Mouse (Mus musculus) heart, embryonic 12.5 days (tissue): ENCODE measurements around the gene Gtpbp8. TPM values are rescaled to one million over a fixed set of nuclear protein-coding genes. Genes with fewer than 3 reads are reported as not detected.
A peak's percentile ranks its signal among the peaks of the same experiment; 100 is the strongest.

Experiments used
- ATAC-seq: fragments of 200-750 bp; cut with Nextera tagmentation; 2 replicates; pipeline ENCODE4 v1.8.0; 2017; ENCODE audit warnings: moderate TSS enrichment, moderate library complexity; ENCODE audit not compliant: insufficient number of reproducible peaks, low FRiP score
- H3K27ac ChIP-seq: fragments of 300-500 bp; sonication (generic); 2 replicates; pipeline ENCODE4 v1.5.1; 2016; ENCODE audit warnings: mild to moderate bottlenecking, moderate library complexity; ENCODE audit not compliant: poor library complexity, severe bottlenecking
- H3K27me3 ChIP-seq: fragments of 300-500 bp; sonication (generic); replicated peaks from 2 replicates; pipeline ENCODE4 v1.6.1; 2016; ENCODE audit warnings: mild to moderate bottlenecking, moderate library complexity
- H3K36me3 ChIP-seq: fragments of 300-500 bp; sonication (generic); 2 replicates; pipeline ENCODE4 v1.6.1; 2016; ENCODE audit warnings: mild to moderate bottlenecking, moderate library complexity
- H3K4me1 ChIP-seq: fragments of 300-500 bp; sonication (generic); replicated peaks from 2 replicates; pipeline ENCODE4 v1.6.1; 2016; ENCODE audit warnings: mild to moderate bottlenecking
- H3K4me2 ChIP-seq: fragments of 300-500 bp; sonication (generic); 2 replicates; pipeline ENCODE4 v1.6.1; 2016; ENCODE audit warnings: mild to moderate bottlenecking, moderate library complexity
- H3K4me3 ChIP-seq: fragments of 300-500 bp; sonication (generic); 2 replicates; pipeline ENCODE4 v1.5.1; 2016; ENCODE audit warnings: mild to moderate bottlenecking
- H3K9ac ChIP-seq: fragments of 300-500 bp; sonication (generic); 2 replicates; pipeline ENCODE4 v1.6.1; 2016; ENCODE audit warnings: mild to moderate bottlenecking, moderate library complexity
- H3K9me3 ChIP-seq: fragments of 300-500 bp; sonication (generic); replicated peaks from 2 replicates; pipeline ENCODE4 v1.6.1; 2016; ENCODE audit warnings: mild to moderate bottlenecking, moderate library complexity
- WGBS: fragments of 180-500 bp; shearing (Covaris S2); methylation state at CpG from one replicate; pipeline ENCODE4 v1.1.7; 2016; 5-methylcytosine and 5-hydroxymethylcytosine counted together
- polyA plus RNA-seq: library from polyadenylated mRNA; unstranded; fragments of >200 nt; fragmentation: Nextera tagmentation; extraction: Ambion mirVana; gene quantifications from 2 replicates; pipeline ENCODE4 v1.2.1, GENCODE M21; 2016

The Gtpbp8 gene
- polyA plus RNA-seq: 23.2 and 27.6 TPM in 2 replicates

DNA sequence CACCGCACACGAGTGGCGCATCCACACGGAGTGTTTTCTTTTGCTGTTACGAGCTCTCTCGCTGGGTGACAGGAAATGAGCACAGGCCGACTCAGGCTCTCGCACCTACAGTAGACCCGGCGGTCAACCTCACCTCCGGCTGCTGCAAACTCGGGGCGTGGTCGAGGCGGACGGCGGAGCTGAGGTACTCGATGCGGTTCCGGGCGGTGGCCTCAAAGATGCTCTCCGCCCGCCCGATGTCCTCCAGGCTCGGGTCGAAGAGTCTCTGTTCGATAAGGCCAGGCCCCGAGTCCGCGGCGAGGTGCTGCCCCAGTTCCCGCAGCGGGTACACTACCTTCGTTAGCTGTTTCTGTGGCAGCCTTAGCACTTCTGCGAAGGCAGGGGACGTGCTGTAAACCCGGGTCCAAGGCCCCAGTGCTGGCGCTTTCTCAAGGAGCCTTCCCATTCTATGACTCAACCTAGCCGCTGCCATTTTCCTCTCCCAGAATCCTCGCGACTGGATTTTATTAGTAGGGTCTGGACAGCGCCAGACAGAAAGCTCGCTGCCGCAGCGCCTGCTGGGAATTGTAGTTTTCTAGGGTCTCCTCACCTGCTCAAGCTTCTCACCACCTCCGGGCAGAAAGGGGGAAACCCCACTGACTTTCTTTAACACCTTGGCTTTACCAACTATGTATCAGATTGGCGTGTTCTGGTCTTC, at the start of gene Gtpbp8:
Gene Gtpbp8 (minus strand): TSS at position 498 of the 697 bp plus-strand sequence.
- no peaks in the 10 kb centered on the region for H3K9me3 ChIP-seq
- H3K4me3 ChIP-seq: peak within 1 kb of the TSS; percentile 91
- H3K9ac ChIP-seq: peak within 1 kb of the TSS; percentile 87
- peak within 1 kb of the TSS; percentile 87 for H3K4me2 ChIP-seq
- WGBS: under 1% methylated on average over 47 of the region's 47 CpGs
- peaks cover 10% of the 10 kb centered on the region for H3K36me3 ChIP-seq
- peaks cover 8% of the 10 kb centered on the region for H3K4me1 ChIP-seq
- H3K27me3 ChIP-seq: no peaks in the 10 kb centered on the region
- peak within 1 kb of the TSS; percentile 97 for H3K27ac ChIP-seq
- ATAC-seq: peak; percentile 91

DNA sequence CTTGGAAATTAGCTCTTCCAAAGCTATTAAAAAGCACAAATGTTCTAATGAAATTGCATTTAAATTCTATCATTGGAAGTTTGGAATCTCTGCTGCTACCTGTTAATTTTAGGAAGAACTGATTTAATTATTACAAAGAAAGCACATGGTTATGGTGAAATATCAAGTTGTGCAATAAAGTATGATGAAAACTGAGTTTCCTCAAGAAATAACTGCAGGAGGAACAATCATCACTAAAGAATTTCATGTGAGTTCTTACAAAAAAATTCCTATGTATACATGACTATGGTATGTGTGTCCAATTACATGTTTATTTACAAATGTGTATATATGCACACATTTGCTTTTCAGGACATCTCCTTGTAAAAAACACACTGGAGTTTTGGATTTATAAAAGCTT, 48.3 kb upstream of the Gtpbp8 start:
- H3K9me3 ChIP-seq: no peaks in the 10 kb centered on the region
- H3K36me3 ChIP-seq: no peaks in the 10 kb centered on the region
- H3K4me3 ChIP-seq: no peak overlapping the region
- H3K27me3 ChIP-seq: no peaks in the 10 kb centered on the region
- no peak overlapping the region for H3K27ac ChIP-seq
- no peaks in the 10 kb centered on the region for H3K4me1 ChIP-seq
- no peak for ATAC-seq
- no peak overlapping the region for H3K4me2 ChIP-seq
- H3K9ac ChIP-seq: no peak overlapping the region

DNA sequence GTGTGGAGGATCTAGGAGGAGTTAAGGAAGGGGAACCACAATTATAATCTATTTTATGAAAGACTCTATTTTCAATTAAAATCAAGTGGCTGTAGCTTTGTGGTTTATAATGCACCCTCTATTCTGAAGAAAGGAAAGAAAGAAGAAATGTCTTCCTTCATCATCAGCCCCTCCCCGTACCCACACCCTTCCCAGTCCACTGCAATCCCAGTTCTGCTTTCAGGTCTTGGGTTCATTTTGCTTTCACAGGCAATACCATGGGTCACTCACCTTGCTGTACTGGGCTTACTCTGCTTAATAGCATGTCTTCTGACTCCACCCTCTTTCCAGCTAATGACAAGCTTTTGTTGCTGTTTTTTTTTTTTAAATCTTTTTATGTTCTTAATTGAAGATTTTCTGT, 40.8 kb upstream of the Gtpbp8 start:
- H3K27ac ChIP-seq: no peak overlapping the region
- no peaks in the 10 kb centered on the region for H3K36me3 ChIP-seq
- H3K4me1 ChIP-seq: no peaks in the 10 kb centered on the region
- no peaks in the 10 kb centered on the region for H3K27me3 ChIP-seq
- no peaks in the 10 kb centered on the region for H3K9me3 ChIP-seq
- 79% methylated on average over 1 of the region's 1 CpGs for WGBS
- H3K4me3 ChIP-seq: no peak overlapping the region
- no peak overlapping the region for H3K4me2 ChIP-seq
- H3K9ac ChIP-seq: no peak overlapping the region
- no peak for ATAC-seq

DNA sequence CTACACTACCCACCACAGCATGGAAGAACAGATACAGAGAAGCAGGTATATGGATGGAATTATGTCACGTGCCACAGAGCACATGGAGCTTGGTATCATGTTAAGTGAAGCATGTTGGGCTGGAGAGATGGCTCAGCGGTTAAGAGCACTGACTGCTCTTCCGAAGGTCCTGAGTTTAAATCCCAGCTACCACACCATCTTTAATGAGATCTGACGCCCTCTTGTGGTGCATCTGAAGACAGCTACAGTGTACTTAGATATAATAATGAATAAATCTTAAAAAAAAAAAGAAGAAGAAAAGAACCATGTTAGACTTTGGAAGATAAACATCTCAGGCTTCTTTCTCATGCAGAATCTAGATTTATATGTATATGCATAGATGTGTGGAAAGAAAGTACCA, 34.6 kb upstream of the Gtpbp8 start:
- Histone ChIP-seq H3K9ac (no peak overlapping the region), H3K27ac (no peak overlapping the region), H3K36me3 (no peaks in the 10 kb centered on the region), H3K4me1 (no peaks in the 10 kb centered on the region), H3K4me2 (no peak overlapping the region), H3K27me3 (no peaks in the 10 kb centered on the region), H3K4me3 (no peak overlapping the region), H3K9me3 (no peaks in the 10 kb centered on the region)
- ATAC-seq: no peak
- WGBS: 68% methylated on average over 4 of the region's 4 CpGs

DNA sequence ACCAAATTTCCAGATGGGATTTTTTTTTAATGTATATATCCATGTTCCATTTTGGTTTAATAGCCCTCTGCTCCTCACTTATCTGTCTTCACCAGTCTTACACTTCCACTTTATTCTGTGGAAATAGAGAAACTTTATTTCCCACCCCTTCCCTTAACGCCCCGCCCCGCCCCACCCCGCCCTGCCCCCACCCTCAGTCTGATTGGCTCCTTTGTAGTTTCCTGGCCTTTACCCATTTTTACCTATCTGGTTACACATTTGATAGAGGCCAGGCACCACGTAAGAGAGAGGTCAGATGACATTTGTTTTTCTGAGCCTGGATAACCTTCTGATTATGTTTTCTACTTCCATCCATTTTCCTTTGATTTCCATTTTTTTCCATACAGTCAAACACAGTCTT, 33.3 kb upstream of the Gtpbp8 start:
- no peak overlapping the region for H3K4me3 ChIP-seq
- H3K27ac ChIP-seq: no peak overlapping the region
- 80% methylated on average over 5 of the region's 5 CpGs for WGBS
- no peaks in the 10 kb centered on the region for H3K4me1 ChIP-seq
- H3K4me2 ChIP-seq: no peak overlapping the region
- H3K9me3 ChIP-seq: no peaks in the 10 kb centered on the region
- no peak for ATAC-seq
- H3K36me3 ChIP-seq: no peaks in the 10 kb centered on the region
- H3K27me3 ChIP-seq: no peaks in the 10 kb centered on the region
- no peak overlapping the region for H3K9ac ChIP-seq

DNA sequence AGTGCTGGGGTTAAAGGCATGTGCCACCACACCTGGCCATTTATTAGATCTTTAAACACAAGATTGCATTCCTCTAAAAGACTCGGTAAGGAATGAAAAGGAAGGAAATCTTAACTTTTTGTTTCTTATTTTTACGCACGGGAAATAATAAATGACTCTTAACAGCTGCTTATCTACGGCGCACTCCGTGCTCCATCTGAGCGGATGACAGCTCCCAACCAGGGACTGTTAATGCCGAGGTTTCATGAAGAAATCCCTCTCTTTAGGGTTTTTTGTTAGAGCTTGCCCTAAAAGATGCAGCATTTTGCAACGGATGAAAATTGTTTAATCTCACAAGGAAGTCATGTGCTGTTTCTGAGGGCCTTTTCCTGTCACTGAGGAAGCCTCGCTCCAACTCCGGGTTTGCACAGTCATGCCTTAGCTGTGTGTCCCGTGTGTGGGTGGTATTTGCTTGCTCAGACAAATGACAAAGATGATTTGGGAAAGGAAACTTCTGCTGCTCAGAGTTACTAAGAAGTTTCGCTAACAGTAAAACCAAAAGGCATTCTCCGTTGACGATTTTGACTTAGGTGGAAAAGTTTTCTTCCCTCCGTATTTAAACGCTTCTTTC, 32.5 kb upstream of the Gtpbp8 start:
- Histone ChIP-seq H3K4me2 (peak overlapping the region; percentile 17; the same call in 1 of the 2 replicates), H3K36me3 (no peaks in the 10 kb centered on the region), H3K9me3 (no peaks in the 10 kb centered on the region), H3K27ac (no peak overlapping the region), H3K9ac (no peak overlapping the region), H3K27me3 (no peaks in the 10 kb centered on the region), H3K4me3 (0 out of 2 replicates have a peak overlapping the region, but pooled peaks have one; percentile 4), H3K4me1 (no peaks in the 10 kb centered on the region)
- 57% methylated on average over 17 of the region's 17 CpGs for WGBS
- ATAC-seq: no peak

DNA sequence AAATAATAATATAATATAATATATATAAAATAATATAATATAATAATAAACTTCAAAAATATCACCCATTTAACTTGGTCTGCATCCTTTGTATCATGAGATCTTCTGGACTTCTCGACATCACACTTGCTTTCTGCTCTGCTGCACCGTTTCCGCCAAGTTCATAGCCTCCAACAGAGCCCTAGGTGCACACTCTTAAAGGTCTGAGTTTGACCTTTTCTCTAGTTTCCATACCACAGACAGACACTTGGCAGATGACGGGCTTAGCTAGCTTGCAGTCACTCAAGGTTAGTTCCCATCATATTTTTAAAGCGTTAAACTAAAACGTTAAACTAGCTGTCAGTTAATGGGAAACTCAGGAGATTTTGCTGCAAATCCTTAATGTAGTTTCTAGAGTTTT, 28.0 kb upstream of the Gtpbp8 start:
- Histone ChIP-seq H3K4me1 (no peaks in the 10 kb centered on the region), H3K9me3 (no peaks in the 10 kb centered on the region), H3K9ac (no peak overlapping the region), H3K27ac (no peak overlapping the region), H3K27me3 (no peaks in the 10 kb centered on the region), H3K4me2 (no peak overlapping the region), H3K4me3 (no peak overlapping the region), H3K36me3 (no peaks in the 10 kb centered on the region)
- no peak for ATAC-seq
- WGBS: 84% methylated on average over 6 of the region's 6 CpGs

DNA sequence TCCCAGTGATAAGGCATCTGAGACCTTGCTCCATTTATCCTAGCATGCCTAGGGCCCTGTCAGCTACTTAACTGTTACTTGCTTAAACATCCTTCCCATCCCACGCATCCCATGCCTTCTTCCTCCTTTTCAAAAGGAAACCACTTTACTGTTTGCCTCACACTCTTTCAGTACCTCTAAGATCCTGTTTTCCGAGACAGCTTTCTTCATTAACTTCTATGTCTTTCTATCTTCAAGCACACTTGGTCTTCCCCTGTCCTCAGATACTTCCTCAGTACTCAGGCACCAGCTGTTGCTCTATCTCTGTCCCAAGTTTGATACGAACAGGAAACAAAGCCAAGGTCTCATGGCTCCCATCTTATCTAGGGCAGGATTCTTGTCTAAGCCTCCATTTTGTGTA, 27.5 kb upstream of the Gtpbp8 start:
- no peak for ATAC-seq
- Histone ChIP-seq H3K27ac (no peak overlapping the region), H3K9ac (no peak overlapping the region), H3K9me3 (no peaks in the 10 kb centered on the region), H3K27me3 (no peaks in the 10 kb centered on the region), H3K4me1 (no peaks in the 10 kb centered on the region), H3K36me3 (no peaks in the 10 kb centered on the region), H3K4me2 (no peak overlapping the region), H3K4me3 (no peak overlapping the region)
- WGBS: 61% methylated on average over 3 of the region's 3 CpGs

DNA sequence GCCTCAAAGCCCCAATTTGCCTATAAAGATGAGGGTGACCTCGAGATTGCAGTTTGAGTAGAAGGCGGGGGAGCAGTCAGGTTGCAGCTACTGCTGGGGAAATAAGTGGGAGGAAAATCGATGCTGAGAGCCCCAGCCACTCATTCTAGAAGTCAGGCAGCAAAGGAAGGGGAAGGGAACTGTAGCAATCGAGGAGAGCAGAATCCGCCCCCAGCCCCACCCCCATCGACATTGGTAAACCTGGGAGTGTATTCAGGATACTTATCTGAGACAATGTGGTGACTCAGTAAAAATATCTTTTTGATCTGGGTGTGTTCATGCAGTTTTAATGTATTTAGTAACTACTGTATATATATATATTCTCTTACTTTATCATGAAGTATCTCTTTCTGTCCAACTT, 26.4 kb upstream of the Gtpbp8 start:
- no peak overlapping the region for H3K4me3 ChIP-seq
- H3K27ac ChIP-seq: no peak overlapping the region
- no peaks in the 10 kb centered on the region for H3K27me3 ChIP-seq
- no peak overlapping the region for H3K9ac ChIP-seq
- H3K4me2 ChIP-seq: no peak overlapping the region
- H3K36me3 ChIP-seq: no peaks in the 10 kb centered on the region
- 68% methylated on average over 6 of the region's 6 CpGs for WGBS
- ATAC-seq: no peak
- no peaks in the 10 kb centered on the region for H3K4me1 ChIP-seq
- no peaks in the 10 kb centered on the region for H3K9me3 ChIP-seq

DNA sequence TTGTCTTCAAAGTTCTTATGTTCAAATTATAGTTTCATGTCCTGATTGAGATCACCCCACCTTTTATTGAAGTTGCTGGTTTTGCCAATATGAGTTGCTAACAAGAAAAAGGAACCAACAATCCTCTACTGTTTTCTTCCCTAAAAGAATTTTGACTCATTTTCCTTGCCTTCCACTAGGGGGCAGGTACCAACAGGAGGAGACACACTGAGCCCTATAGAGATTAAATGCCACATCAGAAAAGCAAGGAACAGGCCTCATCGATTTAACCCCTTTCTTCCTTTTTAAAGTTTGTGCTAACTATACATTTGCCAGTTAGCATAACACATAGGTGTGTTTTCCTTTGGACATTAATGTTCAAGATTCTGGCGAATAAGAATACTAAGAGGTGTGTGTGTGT, 21.8 kb upstream of the Gtpbp8 start:
- no peaks in the 10 kb centered on the region for H3K36me3 ChIP-seq
- H3K9ac ChIP-seq: no peak overlapping the region
- ATAC-seq: no peak
- no peak overlapping the region for H3K27ac ChIP-seq
- no peaks in the 10 kb centered on the region for H3K9me3 ChIP-seq
- 48% methylated on average over 2 of the region's 2 CpGs for WGBS
- H3K4me2 ChIP-seq: no peak overlapping the region
- no peak overlapping the region for H3K4me3 ChIP-seq
- H3K27me3 ChIP-seq: no peaks in the 10 kb centered on the region
- no peaks in the 10 kb centered on the region for H3K4me1 ChIP-seq

DNA sequence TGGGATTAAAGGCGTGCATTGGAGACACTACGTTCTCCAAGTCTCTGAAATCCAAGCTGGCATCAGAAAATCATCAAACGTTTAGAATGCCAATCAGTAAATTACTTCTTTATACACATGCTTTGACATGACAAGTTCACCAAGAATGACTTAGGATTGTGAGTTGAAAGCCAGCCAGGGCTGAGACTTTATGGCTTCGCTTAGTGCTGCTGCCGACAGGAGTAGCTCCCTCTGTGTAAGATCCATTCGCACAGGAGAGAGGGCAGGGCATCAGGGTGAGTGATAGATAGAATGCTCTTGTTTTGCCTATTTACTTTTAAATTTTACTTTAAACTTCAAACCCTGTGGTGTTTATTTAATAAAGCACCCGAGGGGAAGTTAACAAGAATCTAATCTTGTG, 21.3 kb upstream of the Gtpbp8 start:
- no peak overlapping the region for H3K4me3 ChIP-seq
- WGBS: 80% methylated on average over 7 of the region's 7 CpGs
- H3K4me2 ChIP-seq: no peak overlapping the region
- H3K36me3 ChIP-seq: no peaks in the 10 kb centered on the region
- no peaks in the 10 kb centered on the region for H3K9me3 ChIP-seq
- H3K4me1 ChIP-seq: no peaks in the 10 kb centered on the region
- no peak overlapping the region for H3K27ac ChIP-seq
- H3K27me3 ChIP-seq: no peaks in the 10 kb centered on the region
- no peak for ATAC-seq
- H3K9ac ChIP-seq: no peak overlapping the region
